Mouse (Mus musculus) intestine, embryonic 16.5 days (tissue): ENCODE measurements around the gene Dlg2. TPM values are rescaled to one million over a fixed set of nuclear protein-coding genes. Genes with fewer than 3 reads are reported as not detected.

Experiments used
- ATAC-seq: fragments of 200-750 bp; cut with Nextera tagmentation; 2 replicates; pipeline ENCODE4 v1.8.0; 2017; ENCODE audit warnings: moderate TSS enrichment, moderate library complexity
- H3K27ac ChIP-seq: fragments of 300-500 bp; sonication (generic); 2 replicates; pipeline ENCODE4 v1.5.1; 2014; ENCODE audit warnings: mild to moderate bottlenecking, low read length
- H3K27me3 ChIP-seq: fragments of 300-500 bp; sonication (generic); replicated peaks from 2 replicates; pipeline ENCODE4 v1.6.1; 2014; ENCODE audit warnings: low read length, control low read depth, mixed read lengths; ENCODE audit not compliant: control insufficient read depth, insufficient read depth
- H3K36me3 ChIP-seq: fragments of 300-500 bp; sonication (generic); 2 replicates; pipeline ENCODE4 v1.6.1; 2014; ENCODE audit warnings: low read length, control low read depth; ENCODE audit not compliant: control insufficient read depth, insufficient read depth
- H3K4me1 ChIP-seq: fragments of 300-500 bp; sonication (generic); 2 replicates; pipeline ENCODE4 v1.6.1; 2014; ENCODE audit warnings: low read length, control low read depth, mixed read lengths; ENCODE audit not compliant: control insufficient read depth, insufficient read depth
- H3K4me2 ChIP-seq: fragments of 300-500 bp; sonication (generic); 2 replicates; pipeline ENCODE4 v1.6.1; 2014; ENCODE audit warnings: low read depth, low read length, control low read depth
- H3K4me3 ChIP-seq: fragments of 300-500 bp; sonication (generic); 2 replicates; pipeline ENCODE4 v1.5.1; 2014; ENCODE audit warnings: mild to moderate bottlenecking, low read length
- H3K9ac ChIP-seq: fragments of 300-500 bp; sonication (generic); 2 replicates; pipeline ENCODE4 v1.6.1; 2014; ENCODE audit warnings: low read depth, low read length
- H3K9me3 ChIP-seq: fragments of 300-500 bp; sonication (generic); 2 replicates; pipeline ENCODE4 v1.6.1; 2016; ENCODE audit warnings: low read length, control low read depth; ENCODE audit not compliant: control insufficient read depth
- WGBS: fragments of 180-500 bp; shearing (Covaris S2); extraction: QIAGEN DNeasy Blood & Tissue Kit; methylation state at CpG from one replicate; pipeline ENCODE4 v1.1.7; 2014; 5-methylcytosine and 5-hydroxymethylcytosine counted together
- polyA plus RNA-seq: library from polyadenylated mRNA; unstranded; fragments of >200 nt; fragmentation: Nextera tagmentation; extraction: Ambion mirVana; gene quantifications from 2 replicates; pipeline ENCODE4 v1.2.1, GENCODE M21; 2015

The Dlg2 gene
- polyA plus RNA-seq, 1 experiment from 2014 or later = 3.9 TPM

DNA sequence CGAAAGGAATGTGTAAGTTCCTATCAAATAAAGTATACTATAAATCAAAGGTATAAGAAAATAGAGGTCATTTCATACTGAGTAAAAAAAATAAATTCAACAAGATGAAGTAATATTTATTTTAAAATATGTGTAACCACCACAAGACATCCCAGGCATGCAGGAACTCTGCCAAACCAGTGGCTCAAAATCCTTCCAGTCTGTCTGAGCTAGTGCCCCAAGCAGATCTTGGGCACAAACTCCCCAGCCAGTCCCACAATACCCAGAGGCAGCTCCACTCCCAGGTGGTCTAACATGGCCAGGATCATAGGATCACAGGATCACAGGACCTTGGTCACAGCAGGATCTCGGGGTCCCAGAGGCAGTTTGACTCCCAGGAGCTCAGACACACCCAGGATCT, 1977.7 kb downstream of the Dlg2 start:
- no peak overlapping the region for H3K27ac ChIP-seq
- no peak overlapping the region for H3K9ac ChIP-seq
- no peak overlapping the region for H3K4me3 ChIP-seq
- no peak overlapping the region for H3K4me2 ChIP-seq
- WGBS = 71% methylated on average over 2 of the region's 2 CpGs
- no peaks in the 10 kb centered on the region for H3K9me3 ChIP-seq
- no peaks in the 10 kb centered on the region for H3K36me3 ChIP-seq
- no peaks in the 10 kb centered on the region for H3K4me1 ChIP-seq
- ATAC-seq = no peak
- no peaks in the 10 kb centered on the region for H3K27me3 ChIP-seq

DNA sequence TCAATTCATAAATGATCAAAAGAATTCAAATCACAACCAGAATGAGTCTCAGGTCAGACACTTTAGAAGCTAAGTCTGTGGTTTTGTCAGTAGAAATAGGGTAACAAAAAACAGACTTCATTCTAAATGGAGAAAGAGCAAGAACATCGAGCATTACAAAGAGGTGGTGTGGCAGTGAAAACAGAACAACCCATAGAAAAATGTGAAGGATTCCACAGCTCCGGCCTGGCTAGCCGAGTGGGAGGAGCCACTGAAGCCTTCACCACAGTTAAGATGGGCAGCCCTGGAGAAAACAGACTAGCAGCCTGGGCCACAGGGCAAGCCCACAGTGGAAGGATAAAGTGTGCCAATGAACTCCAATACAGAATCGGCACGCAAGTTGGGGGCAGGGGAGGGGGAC, 1979.5 kb downstream of the Dlg2 start:
- Histone ChIP-seq H3K4me2 (no peak overlapping the region), H3K4me3 (no peak overlapping the region), H3K36me3 (no peaks in the 10 kb centered on the region), H3K27ac (no peak overlapping the region), H3K4me1 (no peaks in the 10 kb centered on the region), H3K9ac (no peak overlapping the region), H3K27me3 (no peaks in the 10 kb centered on the region), H3K9me3 (no peaks in the 10 kb centered on the region)
- ATAC-seq = no peak
- 51% methylated on average over 5 of the region's 5 CpGs for WGBS

DNA sequence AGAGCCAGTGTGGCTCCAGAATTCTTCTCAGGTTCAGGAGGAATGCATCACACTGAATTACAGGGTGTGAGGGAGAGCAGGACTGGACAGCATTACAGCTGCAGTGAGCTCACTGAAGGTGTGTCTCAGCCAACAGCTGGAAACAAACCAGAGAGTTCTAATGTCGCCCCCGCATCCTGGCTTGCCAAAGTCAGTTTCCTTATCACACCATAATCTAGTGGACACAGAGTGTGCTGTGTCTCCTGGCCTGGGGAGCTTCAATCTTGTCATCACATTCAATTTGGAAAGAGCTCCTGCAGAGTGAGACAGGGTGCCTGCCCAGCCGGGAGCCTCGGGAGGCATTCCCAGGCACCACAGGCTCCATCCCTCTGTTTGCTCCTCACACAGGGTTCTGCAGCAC, 1981.3 kb downstream of the Dlg2 start:
- Histone ChIP-seq H3K4me1 (no peaks in the 10 kb centered on the region), H3K9me3 (no peaks in the 10 kb centered on the region), H3K9ac (no peak overlapping the region), H3K36me3 (no peaks in the 10 kb centered on the region), H3K4me3 (no peak overlapping the region), H3K4me2 (no peak overlapping the region), H3K27me3 (no peaks in the 10 kb centered on the region), H3K27ac (no peak overlapping the region)
- 30% methylated on average over 4 of the region's 4 CpGs for WGBS
- peak; percentile 73 for ATAC-seq

DNA sequence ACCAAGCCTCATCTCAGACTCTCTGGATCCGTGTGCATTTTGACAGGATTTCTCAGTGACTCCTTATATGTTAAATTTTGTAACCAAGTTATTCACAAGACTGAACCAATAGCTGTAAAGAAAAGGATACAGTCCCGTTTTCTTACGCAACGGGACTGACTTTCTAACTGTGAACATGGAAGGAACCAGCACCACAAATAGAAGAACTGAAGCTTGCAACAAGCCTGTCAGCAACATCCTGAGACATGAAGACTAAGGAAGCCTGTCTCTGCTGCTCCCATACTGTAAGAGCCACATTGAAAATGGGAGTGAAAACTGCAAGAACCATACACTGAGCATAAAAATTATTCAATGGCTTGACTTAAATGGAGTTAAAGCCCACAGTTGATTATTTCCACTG, 1981.8 kb downstream of the Dlg2 start:
- Histone ChIP-seq H3K4me3 (no peak overlapping the region), H3K4me1 (no peaks in the 10 kb centered on the region), H3K27me3 (no peaks in the 10 kb centered on the region), H3K27ac (no peak overlapping the region), H3K36me3 (no peaks in the 10 kb centered on the region), H3K4me2 (no peak overlapping the region), H3K9ac (no peak overlapping the region), H3K9me3 (no peaks in the 10 kb centered on the region)
- ATAC-seq = no peak
- WGBS = 75% methylated on average over 4 of the region's 4 CpGs

DNA sequence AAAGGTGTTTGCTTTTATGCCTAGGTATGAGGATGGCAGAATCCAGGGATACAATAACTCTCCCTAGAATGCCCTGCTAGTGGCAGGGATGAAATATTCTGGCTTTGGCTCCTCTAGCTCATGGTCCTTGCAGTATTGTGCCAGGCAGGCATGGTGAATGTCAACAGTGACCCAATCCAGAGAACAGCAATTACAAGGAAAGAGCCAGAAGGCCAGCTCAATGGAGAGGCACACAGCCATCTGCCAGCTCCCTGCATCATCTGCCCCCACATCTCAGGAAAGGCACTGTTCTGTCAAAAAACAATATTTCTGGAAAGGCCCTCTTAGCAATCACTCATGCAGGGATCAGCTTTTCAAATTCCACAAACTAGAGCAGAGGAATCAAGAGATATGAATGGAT, 1984.1 kb downstream of the Dlg2 start:
- no peak overlapping the region for H3K9ac ChIP-seq
- H3K9me3 ChIP-seq = no peaks in the 10 kb centered on the region
- no peaks in the 10 kb centered on the region for H3K27me3 ChIP-seq
- H3K4me2 ChIP-seq = no peak overlapping the region
- H3K4me1 ChIP-seq = no peaks in the 10 kb centered on the region
- no peak overlapping the region for H3K27ac ChIP-seq
- no peak for ATAC-seq
- H3K36me3 ChIP-seq = no peaks in the 10 kb centered on the region
- H3K4me3 ChIP-seq = no peak overlapping the region

DNA sequence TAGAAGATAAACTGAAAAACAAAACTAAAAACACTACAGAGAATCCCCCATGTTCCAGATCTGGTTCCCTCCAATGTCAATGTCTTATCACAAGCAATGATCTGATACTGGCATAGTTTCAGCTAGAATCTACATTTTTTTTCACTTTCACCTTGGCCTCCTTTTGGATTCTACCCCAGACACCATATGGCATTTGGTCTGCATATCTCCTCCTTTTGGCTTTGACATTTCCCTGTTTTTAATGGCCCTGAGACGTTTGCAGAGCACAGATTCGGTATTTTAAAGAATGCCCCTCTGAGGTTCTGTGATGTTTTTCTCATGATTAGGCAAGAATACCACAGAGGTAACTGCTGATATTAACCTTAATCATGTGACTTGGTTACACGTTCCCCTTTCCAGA, 1984.8 kb downstream of the Dlg2 start:
- Histone ChIP-seq H3K27ac (no peak overlapping the region), H3K27me3 (no peaks in the 10 kb centered on the region), H3K9ac (no peak overlapping the region), H3K4me3 (no peak overlapping the region), H3K4me1 (no peaks in the 10 kb centered on the region), H3K9me3 (no peaks in the 10 kb centered on the region), H3K36me3 (no peaks in the 10 kb centered on the region), H3K4me2 (no peak overlapping the region)
- no peak for ATAC-seq
- 58% methylated on average over 3 of the region's 3 CpGs for WGBS

DNA sequence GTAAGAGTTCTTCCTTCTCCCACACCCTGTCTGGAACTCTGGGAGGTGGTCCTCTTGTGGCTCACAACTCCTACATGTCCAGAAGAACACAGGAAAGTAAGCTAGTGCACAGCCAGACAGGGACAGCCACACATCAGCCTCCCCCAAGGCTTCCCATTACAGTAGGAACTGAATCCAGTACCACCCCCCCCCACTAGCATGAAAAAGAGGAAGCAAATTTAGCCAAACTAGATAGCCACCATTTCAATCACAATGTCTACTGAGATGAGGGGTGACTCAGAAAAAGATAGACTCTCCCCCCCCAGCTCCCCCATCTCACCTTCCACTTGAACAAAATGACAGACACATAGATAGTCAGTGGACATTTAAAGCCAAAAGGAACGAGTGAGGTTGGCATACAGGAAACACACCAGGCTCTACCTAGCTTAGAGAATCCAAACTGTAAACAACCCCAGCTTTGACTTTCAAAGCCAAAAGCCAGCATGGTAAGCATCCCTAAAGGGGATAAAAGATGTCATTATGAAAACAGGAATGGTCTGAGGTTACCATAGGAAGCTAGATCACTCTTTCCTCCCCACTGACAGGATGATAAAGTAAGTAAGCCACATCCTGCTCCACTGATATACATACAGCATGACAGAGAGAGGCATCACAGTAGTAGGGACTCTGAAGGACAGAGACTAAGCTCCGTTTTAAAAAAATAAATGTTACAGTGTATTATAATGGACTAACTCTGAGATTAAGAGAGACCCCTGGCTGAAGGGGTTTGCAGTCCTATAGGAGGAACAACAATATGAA, 1986.8 kb downstream of the Dlg2 start:
- H3K36me3 ChIP-seq = no peaks in the 10 kb centered on the region
- H3K4me2 ChIP-seq = no peak overlapping the region
- H3K4me1 ChIP-seq = no peaks in the 10 kb centered on the region
- no peak overlapping the region for H3K4me3 ChIP-seq
- H3K27me3 ChIP-seq = no peaks in the 10 kb centered on the region
- H3K9me3 ChIP-seq = no peaks in the 10 kb centered on the region
- H3K9ac ChIP-seq = no peak overlapping the region
- 62% methylated on average over 2 of the region's 2 CpGs for WGBS
- ATAC-seq = no peak
- H3K27ac ChIP-seq = no peak overlapping the region

DNA sequence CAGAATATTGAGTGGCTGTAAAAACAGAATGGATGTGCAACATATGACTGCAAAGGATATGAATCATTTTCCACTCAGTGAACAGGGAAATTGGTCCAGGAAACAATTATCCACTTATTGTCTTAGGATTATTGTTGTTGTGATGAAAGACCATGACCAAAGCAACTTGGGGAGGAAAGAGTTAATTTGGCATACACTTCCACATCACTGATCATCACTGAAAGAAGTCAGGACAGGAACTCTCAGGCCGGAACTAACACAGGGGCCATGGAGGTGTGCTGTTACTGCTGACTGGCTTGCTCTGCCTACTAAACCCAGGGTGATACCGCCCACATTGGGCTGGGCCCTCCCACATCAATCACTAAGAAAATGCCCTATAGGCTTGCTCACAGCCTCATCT, 1987.8 kb downstream of the Dlg2 start:
- no peaks in the 10 kb centered on the region for H3K4me1 ChIP-seq
- no peak overlapping the region for H3K4me2 ChIP-seq
- no peaks in the 10 kb centered on the region for H3K9me3 ChIP-seq
- no peaks in the 10 kb centered on the region for H3K27me3 ChIP-seq
- no peak overlapping the region for H3K9ac ChIP-seq
- H3K4me3 ChIP-seq = no peak overlapping the region
- ATAC-seq = no peak
- H3K27ac ChIP-seq = no peak overlapping the region
- 69% methylated on average over 2 of the region's 2 CpGs for WGBS
- no peaks in the 10 kb centered on the region for H3K36me3 ChIP-seq

DNA sequence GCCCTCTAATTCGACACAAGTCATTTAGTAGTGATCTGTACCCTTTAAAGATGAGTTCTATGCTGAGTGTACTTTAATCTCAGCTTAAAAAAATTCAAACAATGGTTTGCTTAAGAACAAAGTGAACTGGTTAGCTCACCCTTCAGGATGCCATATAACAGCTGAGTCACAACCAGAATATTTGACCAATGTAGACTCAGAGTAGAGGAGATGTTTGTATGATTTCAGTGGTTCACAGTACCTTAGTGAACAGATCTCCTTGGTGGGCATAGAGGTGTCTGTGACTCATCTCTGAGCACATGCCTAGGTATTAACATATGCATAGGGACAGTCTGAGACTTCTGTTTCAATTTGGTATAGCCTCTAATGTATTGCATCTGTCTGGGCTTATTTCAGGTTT, 2002.7 kb downstream of the Dlg2 start:
- ATAC-seq = no peak
- H3K9me3 ChIP-seq = no peaks in the 10 kb centered on the region
- no peaks in the 10 kb centered on the region for H3K4me1 ChIP-seq
- 67% methylated on average over 1 of the region's 1 CpGs for WGBS
- H3K4me3 ChIP-seq = no peak overlapping the region
- no peak overlapping the region for H3K9ac ChIP-seq
- no peaks in the 10 kb centered on the region for H3K27me3 ChIP-seq
- H3K4me2 ChIP-seq = no peak overlapping the region
- H3K27ac ChIP-seq = no peak overlapping the region
- H3K36me3 ChIP-seq = no peaks in the 10 kb centered on the region

DNA sequence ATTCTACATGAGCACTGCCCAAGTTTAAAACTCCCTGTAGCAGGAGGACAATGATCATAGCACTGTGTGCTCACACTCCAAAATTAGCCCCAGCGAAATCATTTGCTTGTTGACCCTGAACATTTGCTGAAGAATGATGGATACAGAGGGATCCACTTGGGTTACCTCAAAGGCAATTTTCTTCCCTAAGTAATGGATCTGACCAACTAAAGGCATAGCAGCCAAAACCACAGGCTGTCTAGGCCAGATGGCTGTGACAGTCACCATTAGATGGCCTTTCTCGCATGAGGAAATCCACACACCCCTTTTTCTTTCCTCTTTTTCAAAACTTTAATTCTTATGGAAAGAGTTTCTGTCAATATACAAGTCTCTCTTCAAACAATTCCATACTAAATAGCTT, 2003.3 kb downstream of the Dlg2 start:
- no peaks in the 10 kb centered on the region for H3K4me1 ChIP-seq
- no peaks in the 10 kb centered on the region for H3K27me3 ChIP-seq
- H3K9ac ChIP-seq = no peak overlapping the region
- no peak overlapping the region for H3K4me2 ChIP-seq
- no peak overlapping the region for H3K27ac ChIP-seq
- H3K4me3 ChIP-seq = no peak overlapping the region
- 79% methylated on average over 2 of the region's 2 CpGs for WGBS
- no peaks in the 10 kb centered on the region for H3K9me3 ChIP-seq
- H3K36me3 ChIP-seq = no peaks in the 10 kb centered on the region
- ATAC-seq = no peak
